Mouse (Mus musculus) cerebellum, adult 9-11 months (tissue): ENCODE data around the gene Rft1.

Source experiments
- DNase-seq: peaks from one replicate; pipeline ENCODE4 v3.0.0; 2022

The Rft1 gene

DNA sequence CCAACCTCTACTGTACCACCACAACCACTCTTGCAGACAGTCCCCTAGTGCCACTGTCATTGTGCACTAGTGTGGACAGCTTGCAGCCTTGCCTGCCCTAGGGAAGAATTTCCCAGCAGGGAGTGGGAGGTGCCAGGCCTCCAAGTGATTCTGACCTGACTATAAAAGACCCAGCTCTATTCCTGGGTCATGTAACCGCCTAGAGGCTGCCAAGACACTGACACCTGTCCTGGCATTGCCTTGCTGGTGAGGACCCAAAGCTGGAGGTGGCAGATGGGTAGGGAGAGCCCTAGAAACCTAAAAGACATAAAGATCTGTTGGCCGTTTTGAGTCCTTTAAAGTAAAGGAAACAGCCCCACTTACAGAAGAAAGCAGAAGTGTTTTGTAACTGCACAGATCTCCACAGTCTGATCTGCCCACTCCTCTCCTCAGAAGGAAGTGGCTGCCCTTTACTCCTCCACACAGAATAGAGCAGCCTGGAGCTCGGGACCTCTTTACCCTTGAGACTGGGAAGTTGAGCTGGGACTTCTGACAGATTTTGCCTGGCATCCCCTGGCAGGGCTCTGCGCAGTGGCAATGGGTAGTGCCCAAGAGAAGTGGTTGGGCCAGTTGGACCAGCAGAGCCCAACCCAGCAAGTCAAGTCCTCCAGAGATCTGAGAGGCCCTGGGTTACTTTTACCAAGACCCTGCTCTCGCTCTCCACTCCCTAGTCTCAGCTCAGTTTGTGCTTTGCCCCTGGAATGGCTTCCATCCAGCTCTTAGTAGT is 23.2 kb upstream of the Rft1 start:
- DNase-seq: peak; percentile 49

DNA sequence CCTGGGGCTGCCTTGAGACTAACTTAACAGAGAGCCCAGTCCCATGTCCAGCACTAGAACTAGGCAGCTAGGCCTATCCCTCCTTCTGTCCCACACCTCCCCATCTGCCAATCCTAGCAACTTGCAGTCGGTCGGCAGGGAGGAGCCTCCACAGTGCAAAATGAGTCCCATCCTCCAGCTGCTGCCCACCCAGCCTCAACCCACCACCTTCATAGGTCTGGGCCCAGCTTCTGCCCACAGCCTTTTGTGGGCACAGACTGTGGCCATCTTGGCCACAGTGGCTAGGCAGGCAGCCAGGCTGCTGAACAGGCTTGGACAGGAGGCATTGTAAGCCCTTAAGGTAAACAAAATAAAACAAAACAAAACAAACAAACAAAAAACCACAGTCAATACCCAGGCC is 22.3 kb upstream of the Rft1 start:
- DNase-seq: no peak

DNA sequence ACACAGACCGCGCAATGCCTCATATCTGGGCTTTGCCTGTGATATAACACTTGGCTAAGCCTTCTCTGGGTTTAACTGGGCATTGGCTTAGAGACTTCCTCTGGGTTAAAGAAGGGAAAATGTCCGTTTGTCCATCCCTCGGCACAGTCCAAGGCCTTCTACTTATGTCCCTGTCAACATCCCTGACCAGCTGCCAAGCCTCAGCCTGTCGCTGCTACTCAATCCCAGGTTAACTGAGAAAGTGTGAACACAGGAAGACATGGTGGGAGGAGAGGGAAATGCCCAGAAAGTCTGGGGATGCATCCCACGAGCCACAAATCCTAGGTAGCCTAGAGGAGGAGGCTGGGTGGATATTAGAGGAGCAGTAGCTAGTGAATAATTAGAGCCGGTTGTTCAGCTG is 20.5 kb upstream of the Rft1 start:
- no peak for DNase-seq

DNA sequence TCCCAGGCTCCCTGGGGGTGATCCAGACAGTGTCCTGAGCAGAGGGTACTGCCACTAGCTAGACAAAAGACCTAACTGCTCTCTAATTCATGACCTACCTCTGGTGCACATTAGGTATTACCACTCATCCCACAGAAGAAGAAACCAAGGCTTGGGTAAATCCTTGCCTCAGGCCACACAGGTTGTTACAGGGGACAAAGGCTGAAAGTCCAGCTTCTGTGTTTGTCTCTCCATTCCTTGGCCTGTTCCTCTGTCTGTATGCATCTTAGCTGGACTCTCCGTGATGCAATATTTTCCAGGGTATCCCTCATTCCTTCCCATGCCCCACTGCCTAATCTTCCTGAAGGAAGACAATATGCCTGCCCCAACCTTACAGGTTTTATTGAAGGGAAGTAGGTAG is 19.7 kb upstream of the Rft1 start:
- no peak for DNase-seq

DNA sequence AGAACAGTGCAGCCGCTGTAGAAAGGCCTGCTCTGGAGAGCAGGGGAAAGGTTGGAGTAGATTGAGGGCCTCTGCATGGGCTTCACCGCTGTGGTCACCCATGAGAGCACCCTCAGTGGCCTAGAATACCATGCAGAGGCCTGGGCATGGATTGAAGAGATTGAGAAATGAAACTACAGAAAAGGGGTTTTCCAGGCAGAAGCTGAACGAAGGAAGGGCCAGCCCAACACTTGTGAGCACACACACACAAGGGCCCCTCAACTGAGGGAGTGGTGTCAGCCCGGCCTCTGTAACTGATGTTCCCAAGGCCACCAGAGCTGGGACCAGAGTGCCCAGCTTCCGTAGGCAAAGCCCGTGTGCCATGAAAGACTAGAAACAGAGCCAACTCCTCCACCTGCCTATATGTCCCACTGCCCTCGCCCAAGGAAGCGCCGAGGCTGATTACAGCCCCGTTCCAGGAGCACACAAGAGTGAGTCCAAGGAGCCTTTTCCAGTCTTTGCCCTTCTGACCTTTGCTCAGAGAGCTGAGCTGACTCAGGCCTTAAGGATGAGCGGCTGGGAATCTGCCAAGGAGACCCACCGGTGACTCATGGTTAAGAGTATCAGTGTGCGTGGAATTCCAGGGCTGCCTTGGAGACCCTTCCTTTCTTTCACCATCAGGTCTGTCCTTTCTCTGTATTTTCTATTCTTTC is 18.8 kb upstream of the Rft1 start:
- no peak for DNase-seq

DNA sequence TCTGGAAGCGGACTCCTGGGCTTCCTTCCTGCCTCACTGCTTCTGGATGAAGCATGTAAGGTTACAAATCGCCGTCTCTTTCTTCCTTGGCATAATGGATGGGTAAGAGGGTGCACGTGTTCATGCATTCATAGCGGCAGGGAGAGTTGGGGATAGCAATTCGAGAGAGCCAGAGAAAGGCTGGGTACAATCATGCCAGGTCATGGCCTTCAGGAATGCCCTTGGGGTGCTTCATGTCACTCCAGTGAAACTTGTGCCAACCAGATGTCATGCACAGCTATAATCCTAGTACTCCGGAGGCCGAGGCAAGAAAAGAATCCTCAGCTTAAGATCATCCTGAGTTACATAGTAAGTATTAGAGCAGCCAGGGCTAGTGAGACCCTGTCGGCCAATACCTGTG is 17.7 kb upstream of the Rft1 start:
- no peak for DNase-seq

DNA sequence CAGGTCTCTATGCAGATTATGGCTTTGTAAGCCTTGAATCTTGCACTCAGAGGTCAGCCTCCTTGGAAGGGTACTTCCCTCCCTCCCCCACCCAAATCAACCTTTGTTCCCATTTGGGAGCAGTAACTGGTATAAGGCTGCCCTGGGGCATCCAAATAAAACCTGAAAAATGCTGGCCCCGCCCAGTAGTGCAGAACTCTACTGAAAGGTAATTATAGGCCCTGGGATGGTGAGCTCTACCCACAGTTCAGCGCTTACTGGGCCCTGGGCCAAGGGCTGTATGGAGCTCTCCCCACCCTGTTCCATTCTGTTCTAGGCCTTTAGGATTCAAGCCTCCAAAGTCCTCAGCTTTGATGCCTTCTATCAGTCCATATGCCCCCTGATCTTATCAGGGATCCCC is 17.1 kb upstream of the Rft1 start:
- DNase-seq: no peak

DNA sequence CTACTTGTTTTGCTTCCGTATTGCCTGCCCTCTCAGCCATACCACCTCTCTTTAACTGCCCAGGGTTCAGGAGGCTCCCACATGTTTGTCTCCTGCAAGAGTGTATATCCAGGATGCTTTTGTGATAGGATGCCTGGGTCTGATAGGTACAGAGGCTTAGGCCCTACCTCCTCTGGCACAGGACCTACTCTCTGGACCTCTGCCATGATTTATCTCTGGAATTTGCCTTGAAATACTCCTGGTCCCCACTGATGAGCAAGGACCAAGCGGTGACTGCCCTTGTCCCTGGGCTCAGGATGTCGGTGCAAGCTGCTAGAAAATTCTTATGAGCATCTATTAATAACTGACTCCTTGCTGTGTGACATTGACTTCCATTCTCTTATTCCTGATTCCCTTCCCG is 16.2 kb upstream of the Rft1 start:
- no peak for DNase-seq

DNA sequence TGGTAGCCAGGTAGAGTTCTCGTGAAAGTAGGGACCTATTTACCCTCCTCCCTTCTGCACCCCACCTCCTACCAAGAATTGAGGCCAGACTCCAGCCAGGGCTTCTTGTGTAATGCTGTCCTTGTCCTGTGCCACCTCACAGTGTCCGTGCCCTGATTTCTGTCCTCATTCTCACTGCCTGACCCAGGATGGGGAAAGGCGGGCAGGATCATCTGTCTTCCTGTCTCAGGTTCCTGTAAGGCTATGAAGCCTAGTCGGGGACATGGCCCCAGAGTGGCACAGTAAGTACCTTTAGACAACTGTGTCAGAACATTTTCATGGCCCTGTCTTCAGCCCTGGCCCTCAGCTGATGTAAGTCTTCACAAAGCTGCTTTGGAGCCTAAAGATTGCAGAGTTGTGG is 15.5 kb upstream of the Rft1 start:
- DNase-seq: peak; percentile 41

DNA sequence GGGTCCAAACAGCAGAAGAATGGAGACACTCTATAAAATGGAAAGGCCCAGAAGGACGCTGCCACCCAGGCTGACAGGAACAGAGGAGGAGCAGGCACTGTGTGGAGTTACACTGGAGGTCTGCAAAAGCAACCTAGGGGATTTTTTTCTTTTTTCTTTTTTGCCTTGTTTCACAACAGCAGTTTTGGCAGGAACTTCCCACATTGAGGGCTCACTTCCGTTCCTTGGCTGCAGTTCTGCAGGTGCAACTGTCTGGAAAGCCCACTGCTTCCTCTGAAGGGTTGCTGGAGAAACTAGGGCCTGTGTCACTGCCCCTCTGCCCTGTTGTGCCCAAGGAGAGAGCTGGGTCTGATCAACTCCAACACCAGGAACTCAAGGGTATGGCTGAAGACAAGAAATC is 12.4 kb upstream of the Rft1 start:
- DNase-seq: no peak

DNA sequence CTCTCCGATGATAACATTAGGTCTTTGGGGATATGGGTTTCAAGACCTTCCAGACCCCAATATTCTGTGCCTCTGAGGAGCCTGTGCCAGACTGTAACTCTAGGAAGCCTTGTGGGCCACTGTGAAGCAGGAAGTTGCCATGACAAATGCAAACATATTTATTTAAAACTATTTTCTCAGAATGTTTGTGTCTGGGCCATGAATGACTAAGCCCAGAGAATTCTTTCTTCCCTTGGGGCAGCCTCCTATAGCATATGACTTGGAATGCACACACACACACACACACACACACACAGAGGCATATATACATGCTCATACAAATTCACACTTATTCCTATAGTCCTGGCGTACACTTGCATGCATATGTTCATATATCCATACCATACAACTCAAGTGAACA is 10.1 kb upstream of the Rft1 start:
- no peak for DNase-seq

DNA sequence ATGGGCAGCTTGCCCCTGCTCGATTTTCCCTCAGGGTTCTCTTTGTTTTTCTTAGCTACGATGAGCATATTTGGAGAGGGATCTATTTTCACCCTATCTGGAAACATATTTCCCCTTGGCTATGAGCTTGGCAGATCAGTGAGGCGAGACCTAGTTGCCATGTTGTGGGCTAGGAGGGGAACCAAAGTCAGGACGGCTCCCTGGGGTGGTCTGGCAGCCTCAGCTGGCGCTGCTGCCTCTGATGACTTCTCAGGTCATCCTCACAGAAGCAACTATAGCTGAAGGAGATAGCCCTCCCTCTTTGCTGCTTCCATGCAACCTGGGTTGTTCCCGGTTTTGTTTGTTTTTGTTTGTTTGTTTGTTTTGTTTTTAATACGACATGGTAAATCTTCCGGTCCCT is 9.1 kb upstream of the Rft1 start:
- no peak for DNase-seq

DNA sequence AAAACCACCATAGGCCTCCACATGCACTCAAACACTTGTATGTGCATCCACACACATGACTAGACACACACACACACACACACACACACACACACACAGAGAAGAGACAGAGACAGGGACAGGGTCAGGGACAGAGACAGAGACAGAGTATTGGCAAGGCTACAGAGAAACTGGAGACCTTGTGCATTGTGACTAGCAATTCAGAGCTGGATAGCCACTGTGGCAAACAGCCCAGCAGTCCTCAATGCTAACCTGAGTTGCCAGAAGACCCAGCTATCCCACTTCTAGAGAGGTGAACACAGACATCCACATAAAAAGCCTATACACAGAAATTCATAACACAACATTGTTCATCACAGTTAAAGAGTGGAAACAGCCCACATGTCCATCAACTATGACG is 7.7 kb upstream of the Rft1 start:
- no peak for DNase-seq

DNA sequence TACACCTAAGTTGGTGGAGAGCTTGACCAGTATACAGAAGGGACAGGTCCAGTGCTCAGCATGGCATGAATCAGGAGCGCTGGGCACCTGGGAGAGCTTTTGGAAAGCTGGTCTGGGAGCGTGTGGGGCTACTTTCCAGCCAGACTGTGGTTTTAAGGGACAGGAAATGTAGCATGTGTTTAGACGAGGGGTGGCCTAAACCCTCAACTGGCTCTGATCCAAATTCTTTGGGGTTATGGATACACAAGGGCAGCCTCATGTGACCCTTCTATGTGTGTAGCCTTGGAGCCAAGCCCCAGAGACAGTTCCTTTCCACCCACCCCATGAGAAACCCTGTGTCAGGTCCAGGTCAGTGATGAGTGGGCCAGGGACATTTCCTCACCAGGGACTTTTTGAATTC is 5.7 kb upstream of the Rft1 start:
- no peak for DNase-seq

DNA sequence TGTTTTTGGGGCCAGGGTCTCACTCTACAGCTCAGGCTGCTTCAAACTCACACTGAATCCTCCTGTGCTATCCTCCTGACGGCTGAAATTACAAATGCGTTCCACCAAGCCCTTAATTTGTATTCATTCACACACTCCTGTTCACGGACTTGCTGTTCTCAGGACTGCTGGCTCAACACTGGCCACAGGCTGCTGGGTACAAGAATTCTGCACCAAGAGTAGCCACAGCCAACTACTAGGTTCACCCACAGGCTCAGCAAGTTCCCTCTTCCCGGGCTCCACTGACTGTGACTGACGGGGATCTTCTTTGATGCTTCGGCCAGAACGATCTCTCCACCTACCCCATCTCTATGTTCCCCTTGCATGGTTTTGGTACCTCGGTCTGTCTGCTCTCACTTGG is 4.4 kb upstream of the Rft1 start:
- DNase-seq: no peak

DNA sequence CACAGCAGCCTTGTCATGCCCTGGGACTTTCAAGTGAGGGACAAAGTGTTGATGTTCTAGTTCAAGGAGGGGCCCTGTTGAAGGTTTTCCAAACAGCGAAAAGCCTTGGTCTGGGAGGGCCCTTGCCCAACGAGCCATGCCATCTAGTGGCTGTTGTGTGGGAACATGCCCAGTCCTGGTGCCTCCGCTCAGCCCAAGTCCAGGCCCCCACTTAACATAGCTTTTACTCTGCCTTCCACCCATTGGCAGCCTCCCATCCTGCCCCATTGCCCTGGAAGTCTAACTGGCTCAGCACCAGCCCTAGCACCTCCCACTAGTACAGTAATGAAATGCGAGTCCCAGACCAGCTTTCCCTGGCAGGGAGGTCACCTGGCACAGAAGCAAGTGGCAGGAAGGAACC is 3.2 kb upstream of the Rft1 start:
- DNase-seq: peak; percentile 43

DNA sequence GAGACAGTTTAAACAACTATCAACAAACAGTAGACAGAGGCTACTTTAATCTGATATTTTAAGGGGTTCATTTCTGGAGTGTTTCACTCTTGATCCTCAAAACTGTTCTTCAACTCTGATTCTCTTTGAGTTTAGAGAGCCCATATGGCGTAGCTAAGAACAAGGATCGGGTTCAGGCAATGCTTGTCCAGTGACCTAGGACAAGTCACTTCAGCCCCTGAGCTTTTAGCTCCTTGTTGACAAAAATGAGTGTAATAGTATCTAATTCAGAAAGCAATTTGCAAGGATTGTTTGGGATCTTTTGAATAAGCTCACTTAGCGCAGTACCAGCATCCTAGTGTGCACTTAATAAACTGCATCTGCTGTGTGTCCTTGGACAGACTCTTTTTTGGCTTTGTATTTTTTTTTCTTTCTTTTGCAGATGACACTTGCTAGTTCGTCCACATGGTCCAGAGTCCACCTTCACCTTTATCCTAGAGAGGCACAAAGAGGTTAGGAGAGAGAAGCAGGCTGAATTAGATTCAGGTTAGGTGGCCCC is 600 bp downstream of the Rft1 start:
- no peak for DNase-seq

DNA sequence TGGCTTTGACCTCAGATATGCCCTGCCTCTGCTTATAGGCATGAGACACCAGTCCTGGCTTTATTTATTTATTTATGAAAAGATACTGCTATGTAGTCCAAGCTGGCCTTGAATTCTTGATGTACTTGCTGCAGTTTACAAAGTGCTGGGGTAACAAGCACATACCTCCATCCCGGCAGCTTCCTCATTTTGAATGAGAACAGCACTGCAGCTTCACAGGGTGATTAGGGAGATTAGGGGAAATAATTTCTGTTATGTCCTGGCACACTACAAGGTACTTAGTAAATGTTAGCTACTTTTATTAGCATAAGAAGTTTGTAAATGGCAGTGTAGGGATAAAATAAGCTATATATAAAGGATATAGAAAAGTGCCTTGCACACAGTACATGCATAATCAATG is 1.4 kb downstream of the Rft1 start:
- DNase-seq: no peak

DNA sequence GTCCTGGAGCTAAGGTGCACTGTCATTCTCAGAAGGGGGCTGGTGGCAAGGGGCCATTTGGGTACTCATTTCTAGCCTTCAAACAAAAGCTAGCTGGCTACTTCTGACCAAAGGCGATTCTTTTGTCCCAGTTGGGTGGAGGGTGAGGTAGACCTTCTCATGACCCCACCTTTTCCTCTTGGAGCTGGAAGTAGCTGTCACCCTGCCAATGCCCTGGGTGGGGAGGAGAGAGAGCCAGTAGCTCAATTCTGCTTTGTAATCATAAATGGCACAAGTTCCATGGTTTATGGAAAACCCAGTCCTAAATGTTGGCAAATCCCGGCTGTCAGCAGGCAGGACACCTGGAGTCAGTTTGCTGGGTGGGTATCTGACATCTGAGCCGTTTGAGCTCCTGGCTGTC is 11.9 kb downstream of the Rft1 start:
- no peak for DNase-seq

DNA sequence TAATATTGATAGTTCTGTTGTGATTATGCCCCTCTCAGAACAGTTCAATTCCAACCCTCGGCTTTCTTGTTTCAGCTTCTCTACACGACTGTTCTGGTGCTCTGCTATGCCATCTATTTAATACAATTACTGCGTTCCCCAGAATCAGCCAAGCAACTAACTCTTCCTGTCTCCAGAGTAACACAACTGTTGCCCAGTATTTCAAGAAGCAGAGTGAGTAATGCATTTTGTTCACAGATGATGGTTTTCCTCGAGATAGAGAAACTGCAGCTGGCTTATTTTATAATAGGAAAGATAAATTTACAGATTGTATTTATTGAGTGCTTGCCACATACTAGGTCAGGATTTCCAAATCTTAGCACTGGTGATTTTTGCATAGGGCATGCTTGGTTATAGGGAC is 12.4 kb downstream of the Rft1 start:
- no peak for DNase-seq

DNA sequence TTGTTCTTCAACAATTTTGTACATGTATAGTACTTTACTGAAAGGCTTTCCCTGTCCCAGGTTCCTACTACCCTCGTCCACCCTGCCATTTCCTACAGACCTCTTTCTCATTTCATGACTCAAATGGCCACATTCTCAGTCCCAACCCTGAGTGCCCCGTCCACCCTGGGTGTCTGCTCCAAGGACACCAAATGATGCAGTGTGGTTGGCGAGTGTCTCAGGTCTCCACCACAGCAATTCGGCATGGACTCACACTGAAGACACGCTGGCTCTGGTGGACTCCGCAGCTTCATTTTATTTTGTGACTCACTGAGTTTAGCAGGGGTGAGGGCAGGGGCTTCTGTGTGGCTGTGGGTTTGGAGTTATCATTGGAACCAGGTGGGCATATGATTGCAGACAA is 16.0 kb downstream of the Rft1 start:
- DNase-seq: no peak

DNA sequence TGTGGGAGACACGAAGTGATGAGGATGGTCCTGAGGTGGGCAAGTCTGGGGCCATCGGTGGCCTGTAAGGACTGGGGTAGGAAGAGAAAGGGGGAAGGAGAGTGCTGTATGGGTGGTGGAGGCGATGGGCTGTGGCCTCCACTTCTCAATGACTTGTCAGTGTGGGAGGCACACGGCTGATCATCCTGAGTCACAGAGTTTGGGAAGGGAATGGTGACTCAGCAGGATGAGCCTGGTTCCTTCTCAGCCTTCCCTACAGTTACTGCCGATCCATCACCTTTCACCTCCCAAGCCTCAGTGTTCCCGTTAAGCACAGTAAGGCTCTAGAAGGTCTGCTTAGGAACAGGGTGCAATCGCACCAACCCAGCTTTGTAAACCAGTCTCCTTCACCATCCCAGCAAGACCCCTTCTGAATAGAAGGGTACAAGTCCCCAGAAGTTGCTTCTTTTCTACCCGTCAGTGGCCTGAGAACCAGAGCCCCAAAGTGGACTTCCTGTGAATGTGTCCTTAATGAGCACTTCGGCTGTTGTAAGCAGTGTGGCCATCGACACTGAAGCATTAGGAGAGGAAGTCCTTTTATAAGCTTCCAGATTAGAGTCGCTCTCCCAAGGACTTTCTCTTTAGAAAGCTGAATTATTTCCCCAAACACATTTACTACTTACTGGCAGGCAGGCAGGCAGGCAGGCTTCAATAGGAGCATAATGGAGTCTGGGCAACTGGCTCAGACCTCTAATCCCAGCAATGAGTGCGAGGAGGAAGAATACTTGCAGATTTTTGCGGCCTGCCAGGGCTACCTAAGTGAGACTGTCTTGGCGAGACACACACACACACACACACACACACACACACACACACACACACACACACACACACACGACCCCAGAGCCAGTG is 17.2 kb downstream of the Rft1 start:
- no peak for DNase-seq

DNA sequence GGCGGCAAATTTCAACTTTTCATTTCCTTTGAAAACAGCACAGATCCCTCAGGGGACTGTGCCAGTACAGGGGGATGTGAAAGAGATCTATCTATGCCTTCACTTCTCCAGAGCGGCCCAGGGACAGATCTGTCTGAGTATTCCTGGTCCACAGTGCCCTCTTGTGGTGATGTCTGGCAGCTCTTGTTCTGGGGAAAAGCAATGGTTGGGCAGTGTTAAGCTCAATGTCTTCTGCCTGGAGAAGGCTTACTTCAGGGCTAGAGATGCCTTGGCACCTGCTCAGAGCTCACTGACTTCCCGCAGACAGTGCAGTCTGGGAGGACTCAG is 17.8 kb downstream of the Rft1 start:
- DNase-seq: peak; percentile 74

DNA sequence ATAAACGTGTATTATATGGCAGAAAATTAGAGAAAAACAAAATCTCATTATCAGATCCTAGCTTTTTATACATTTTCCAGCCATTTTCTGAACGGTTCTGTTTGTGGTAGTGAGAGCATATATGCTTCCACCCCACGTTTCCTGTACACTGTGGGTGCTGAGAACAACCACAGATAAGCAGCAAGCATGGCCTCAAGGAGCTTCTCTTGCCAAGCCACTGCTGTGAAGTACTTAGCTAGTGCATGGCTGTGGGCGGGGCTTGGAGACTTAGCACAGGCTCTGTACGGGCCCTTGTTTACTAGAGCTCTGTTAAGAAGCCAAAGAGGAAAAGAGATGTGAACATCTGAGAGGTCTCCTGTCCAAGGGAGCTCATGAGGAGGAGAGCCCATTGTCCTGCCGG is 20.8 kb downstream of the Rft1 start:
- DNase-seq: no peak
